Mouse (Mus musculus): ENCODE data around the gene Sp1. TPM values are rescaled to one million over a fixed set of nuclear protein-coding genes. Genes with fewer than 3 reads are reported as not detected.

The Sp1 gene
- polyA plus RNA-seq, 1 experiment: 18.5 TPM

DNA sequence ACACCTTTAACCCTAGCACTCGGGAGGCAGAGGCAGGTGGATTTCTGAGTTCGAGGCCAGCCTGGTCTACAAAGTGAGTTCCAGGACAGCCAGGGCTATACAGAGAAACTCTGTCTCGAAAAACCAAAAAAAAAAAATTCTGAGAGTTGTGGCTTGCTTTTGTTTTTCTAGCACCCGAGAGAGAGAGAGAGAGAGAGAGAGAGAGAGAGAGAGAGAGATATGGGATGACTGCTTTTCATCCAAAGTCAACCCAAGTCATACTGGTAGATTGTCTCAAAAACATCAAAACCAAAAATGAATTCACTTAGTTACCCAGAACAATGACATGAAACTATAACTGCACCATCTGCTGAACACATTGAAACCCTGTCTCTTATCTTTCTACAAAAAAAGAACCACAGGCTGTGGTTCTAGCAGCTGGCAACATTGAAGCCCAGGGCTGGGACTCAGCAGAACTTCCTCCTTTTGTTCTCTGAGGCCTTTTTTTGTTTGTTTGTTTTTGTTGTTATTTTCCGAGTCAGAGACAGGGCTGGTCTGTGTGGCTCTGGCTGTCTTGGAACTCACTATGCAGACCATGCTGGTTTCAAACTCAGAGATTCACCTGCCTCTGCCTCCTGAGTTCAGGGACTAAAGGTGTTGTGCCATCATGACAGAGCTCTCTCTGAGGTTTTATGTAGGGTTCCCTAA, 52.2 kb downstream of the Sp1 start:
- Histone ChIP-seq H3K27me3 (ENCODE audit: control insufficient read depth, insufficient read depth, low read length) (no peaks in the 10 kb centered on the region), H3K27ac (ENCODE audit: control insufficient read depth, insufficient read depth, low read depth, low read length) (no peak overlapping the region), H3K4me1 (ENCODE audit: control insufficient read depth, insufficient read depth, low read length) (peaks cover 10% of the 10 kb centered on the region), H3K36me3 (ENCODE audit: control insufficient read depth, insufficient read depth, low read length) (no peaks in the 10 kb centered on the region), H3K4me3 (ENCODE audit: control insufficient read depth, low read depth, low read length) (no peak overlapping the region)
- no peak for TF ChIP-seq POLR2A (IDR thresholded peaks at IDR 0.05; ENCODE audit: control insufficient read depth, low read depth, low read length)
- TF ChIP-seq CTCF (IDR thresholded peaks at IDR 0.05; ENCODE audit: control insufficient read depth, insufficient read depth, insufficient replicate concordance, low read depth, low read length): no peak

DNA sequence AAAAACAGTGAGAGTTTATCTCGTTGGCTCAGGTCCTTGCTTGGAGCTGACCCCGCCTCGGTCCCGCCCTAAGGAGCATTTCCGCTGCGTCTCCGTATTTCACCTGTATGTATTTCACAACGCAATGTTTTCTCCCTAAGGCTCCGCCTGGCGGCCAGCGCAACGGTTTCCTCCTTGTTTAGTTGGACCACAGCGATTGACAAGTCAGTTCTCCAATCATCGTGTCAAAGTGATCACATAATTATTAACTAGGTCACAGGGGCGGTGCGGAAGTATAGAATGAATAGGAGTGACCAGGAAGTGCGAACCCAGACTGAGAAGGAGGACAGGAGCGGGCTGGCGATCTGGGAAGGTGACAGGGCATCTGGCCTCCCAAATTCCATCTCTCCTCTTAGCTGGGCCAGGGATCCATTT, 53.0 kb downstream of the Sp1 start, which contains the start of gene Prr13:
TSS of gene Prr13 (plus strand) at position 125 of the 414 bp plus-strand sequence.
- no peak within 1 kb of the TSS for H3K27ac ChIP-seq (ENCODE audit: control insufficient read depth, insufficient read depth, low read depth, low read length)
- TF ChIP-seq CTCF (IDR thresholded peaks at IDR 0.05; ENCODE audit: control insufficient read depth, insufficient read depth, insufficient replicate concordance, low read depth, low read length) (peak; percentile 45; the same call in 1 of the 2 replicates), POLR2A (IDR thresholded peaks at IDR 0.05; ENCODE audit: control insufficient read depth, low read depth, low read length) (0 out of 2 replicates have a peak, but pooled peaks have one; percentile 48)

GRCm38 (mm10) chr15:102459381-102459780, 53.4 kb downstream of the Sp1 start:
- no peaks in the 10 kb centered on the region for H3K27me3 ChIP-seq (ENCODE audit: control insufficient read depth, insufficient read depth, low read length)
- peaks cover 10% of the 10 kb centered on the region for H3K4me1 ChIP-seq (ENCODE audit: control insufficient read depth, insufficient read depth, low read length)
- H3K4me3 ChIP-seq (ENCODE audit: control insufficient read depth, low read depth, low read length): no peak overlapping the region; the same call in none of the 2 replicates
- TF ChIP-seq CTCF (IDR thresholded peaks at IDR 0.05; ENCODE audit: control insufficient read depth, insufficient read depth, insufficient replicate concordance, low read depth, low read length) (no peak), POLR2A (IDR thresholded peaks at IDR 0.05; ENCODE audit: control insufficient read depth, low read depth, low read length) (no peak)
- no peak overlapping the region for H3K27ac ChIP-seq (ENCODE audit: control insufficient read depth, insufficient read depth, low read depth, low read length)
- no peaks in the 10 kb centered on the region for H3K36me3 ChIP-seq (ENCODE audit: control insufficient read depth, insufficient read depth, low read length)

More for the DNA sequence above, 53.0 kb downstream of the Sp1 start, which contains the start of gene Prr13:
- Histone ChIP-seq H3K27me3 (ENCODE audit: control insufficient read depth, insufficient read depth, low read length) (no peaks in the 10 kb centered on the region), H3K36me3 (ENCODE audit: control insufficient read depth, insufficient read depth, low read length) (no peaks in the 10 kb centered on the region), H3K4me3 (ENCODE audit: control insufficient read depth, low read depth, low read length) (peak within 1 kb of the TSS; percentile 43), H3K4me1 (ENCODE audit: control insufficient read depth, insufficient read depth, low read length) (peaks cover 10% of the 10 kb centered on the region)

- Histone ChIP-seq H3K4me1 (ENCODE audit: control insufficient read depth, insufficient read depth, low read length) (peaks cover 10% of the 10 kb centered on the region), H3K27me3 (ENCODE audit: control insufficient read depth, insufficient read depth, low read length) (no peaks in the 10 kb centered on the region), H3K36me3 (ENCODE audit: control insufficient read depth, insufficient read depth, low read length) (no peaks in the 10 kb centered on the region), H3K4me3 (ENCODE audit: control insufficient read depth, low read depth, low read length) (peak overlapping the region; percentile 28), H3K27ac (ENCODE audit: control insufficient read depth, insufficient read depth, low read depth, low read length) (no peak overlapping the region)
- no peak for TF ChIP-seq POLR2A (IDR thresholded peaks at IDR 0.05; ENCODE audit: control insufficient read depth, low read depth, low read length)
- TF ChIP-seq CTCF (IDR thresholded peaks at IDR 0.05; ENCODE audit: control insufficient read depth, insufficient read depth, insufficient replicate concordance, low read depth, low read length): no peak
Observed at GRCm38 (mm10) chr15:102459847-102460246, 53.9 kb downstream of the Sp1 start.

- peak overlapping the region; percentile 31 for H3K4me3 ChIP-seq (ENCODE audit: control insufficient read depth, low read depth, low read length)
- peaks cover 10% of the 10 kb centered on the region for H3K4me1 ChIP-seq (ENCODE audit: control insufficient read depth, insufficient read depth, low read length)
- H3K27ac ChIP-seq (ENCODE audit: control insufficient read depth, insufficient read depth, low read depth, low read length): no peak overlapping the region
- no peak for TF ChIP-seq CTCF (IDR thresholded peaks at IDR 0.05; ENCODE audit: control insufficient read depth, insufficient read depth, insufficient replicate concordance, low read depth, low read length)
- no peak for TF ChIP-seq POLR2A (IDR thresholded peaks at IDR 0.05; ENCODE audit: control insufficient read depth, low read depth, low read length)
- H3K36me3 ChIP-seq (ENCODE audit: control insufficient read depth, insufficient read depth, low read length): no peaks in the 10 kb centered on the region
- no peaks in the 10 kb centered on the region for H3K27me3 ChIP-seq (ENCODE audit: control insufficient read depth, insufficient read depth, low read length)
Observed at GRCm38 (mm10) chr15:102460409-102460808, 54.5 kb downstream of the Sp1 start.

DNA sequence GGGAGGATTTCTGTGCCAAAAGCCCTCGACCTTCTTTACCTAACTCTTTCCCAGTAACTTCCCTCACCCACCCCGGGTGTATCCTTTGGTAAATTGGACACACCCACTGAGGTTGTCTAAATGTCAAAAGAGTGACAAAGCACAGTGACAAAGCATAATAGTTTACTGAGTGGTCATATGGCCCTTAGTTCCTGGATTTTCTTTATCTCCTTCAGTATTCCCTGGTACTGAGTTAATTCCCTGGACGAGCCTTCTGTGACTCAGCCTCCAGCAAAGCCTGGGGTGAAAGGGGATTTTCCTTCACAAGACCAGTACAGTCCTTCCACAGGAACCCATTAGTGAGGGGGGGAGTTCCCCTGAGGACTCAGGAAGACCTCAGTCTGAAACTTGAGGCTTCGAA, 55.0 kb downstream of the Sp1 start:
- TF ChIP-seq POLR2A (IDR thresholded peaks at IDR 0.05; ENCODE audit: control insufficient read depth, low read depth, low read length) (no peak), CTCF (IDR thresholded peaks at IDR 0.05; ENCODE audit: control insufficient read depth, insufficient read depth, insufficient replicate concordance, low read depth, low read length) (no peak)
- H3K27ac ChIP-seq (ENCODE audit: control insufficient read depth, insufficient read depth, low read depth, low read length): no peak overlapping the region
- H3K4me1 ChIP-seq (ENCODE audit: control insufficient read depth, insufficient read depth, low read length): peaks cover 7% of the 10 kb centered on the region
- no peaks in the 10 kb centered on the region for H3K27me3 ChIP-seq (ENCODE audit: control insufficient read depth, insufficient read depth, low read length)
- peak overlapping the region; percentile 31; the same call in 1 of the 2 replicates for H3K4me3 ChIP-seq (ENCODE audit: control insufficient read depth, low read depth, low read length)
- H3K36me3 ChIP-seq (ENCODE audit: control insufficient read depth, insufficient read depth, low read length): no peaks in the 10 kb centered on the region

GRCm38 (mm10) chr15:102461430-102462075, 55.6 kb downstream of the Sp1 start:
- no peaks in the 10 kb centered on the region for H3K36me3 ChIP-seq (ENCODE audit: control insufficient read depth, insufficient read depth, low read length)
- H3K4me1 ChIP-seq (ENCODE audit: control insufficient read depth, insufficient read depth, low read length): peaks cover 5% of the 10 kb centered on the region
- no peak overlapping the region for H3K4me3 ChIP-seq (ENCODE audit: control insufficient read depth, low read depth, low read length)
- no peaks in the 10 kb centered on the region for H3K27me3 ChIP-seq (ENCODE audit: control insufficient read depth, insufficient read depth, low read length)
- no peak overlapping the region for H3K27ac ChIP-seq (ENCODE audit: control insufficient read depth, insufficient read depth, low read depth, low read length)
- TF ChIP-seq CTCF (IDR thresholded peaks at IDR 0.05; ENCODE audit: control insufficient read depth, insufficient read depth, insufficient replicate concordance, low read depth, low read length) (no peak), POLR2A (IDR thresholded peaks at IDR 0.05; ENCODE audit: control insufficient read depth, low read depth, low read length) (no peak)

Data from testis, adult 2 months (tissue).